In the genomic region with DNA sequence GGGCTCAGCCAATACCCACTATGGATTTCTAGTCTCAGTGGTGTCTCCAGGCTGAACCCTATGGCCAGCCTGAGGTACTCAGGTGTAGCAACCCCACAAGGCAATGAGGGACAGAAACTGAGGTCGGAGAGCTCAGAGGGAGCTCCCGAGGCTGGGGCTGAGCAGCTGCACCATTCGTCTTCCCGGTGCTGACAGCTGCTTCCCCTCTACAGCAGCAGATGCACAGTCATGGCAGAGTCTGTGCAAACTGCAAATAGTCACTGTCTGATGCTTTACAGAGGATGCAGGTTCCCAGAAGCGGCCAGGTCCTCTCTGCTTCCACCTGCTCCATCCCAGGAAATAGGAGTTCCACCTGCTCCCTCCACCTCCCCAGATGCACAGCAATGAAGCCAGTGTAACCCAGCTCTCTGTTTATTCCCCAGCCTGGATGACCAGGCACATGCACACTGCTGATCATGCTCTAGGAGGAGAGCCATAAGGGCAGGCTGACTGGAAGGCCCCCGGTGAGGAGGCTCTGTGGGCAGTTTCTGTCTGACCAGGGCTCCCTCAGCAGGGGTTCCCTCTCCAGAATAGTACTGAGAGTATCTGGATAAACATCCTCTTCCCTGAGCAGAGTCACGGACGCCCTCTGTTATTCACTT, we compare ENCODE assay signal across 15 mouse cellular contexts. TPM values are rescaled to one million over a fixed set of nuclear protein-coding genes. Genes with fewer than 3 reads are reported as not detected.
A peak's percentile ranks its signal among the peaks of the same experiment; 100 is the strongest.
DNase-seq lines count a peak whose midpoint lies in the region; ATAC-seq and TF ChIP-seq lines count a peak whose summit lies in the region.
"Had no signal": no experiment of that assay in that cellular context is flagged by ENCODE, and none has a peak within 500 bp of the region (broad histone marks: within the 10 kb centered on the region; RNA-seq: fewer than 3 reads in every experiment).

No protein-coding gene starts in this region.

- no peak overlapping the region for H3K4me2 ChIP-seq in midbrain, embryonic 12.5 days (replicated peaks)
- no peak overlapping the region for H3K4me2 ChIP-seq in midbrain, embryonic 14.5 days (ENCODE audit: low read length)
- H3K4me2 ChIP-seq in hindbrain, embryonic 14.5 days (replicated peaks), result no peak overlapping the region
- H3K4me2 ChIP-seq in neural tube, embryonic 14.5 days (ENCODE audit: low read depth, low read length), result no peak overlapping the region
- H3K4me2 ChIP-seq: heart, embryonic 13.5 days; limb, embryonic 15.5 days had no signal

- H3K9me3 ChIP-seq in midbrain, embryonic 12.5 days, result no peaks in the 10 kb centered on the region
- H3K9me3 ChIP-seq in midbrain, embryonic 14.5 days (ENCODE audit: control insufficient read depth, low read length), result no peaks in the 10 kb centered on the region
- no peaks in the 10 kb centered on the region for H3K9me3 ChIP-seq in hindbrain, embryonic 14.5 days (ENCODE audit: control insufficient read depth, low read length)
- no peaks in the 10 kb centered on the region for H3K9me3 ChIP-seq in neural tube, embryonic 14.5 days (ENCODE audit: control insufficient read depth, low read length)
- H3K9me3 ChIP-seq: heart, embryonic 13.5 days; limb, embryonic 15.5 days had no signal

- TF ChIP-seq POLR2A in heart, adult 2 months (IDR thresholded peaks at IDR 0.05; ENCODE audit: insufficient read depth, low read depth, low read length), result no peak

- H3K27ac ChIP-seq in midbrain, embryonic 12.5 days (replicated peaks), result no peak overlapping the region
- H3K27ac ChIP-seq in midbrain, embryonic 14.5 days (replicated peaks; ENCODE audit: low read depth, low read length), result no peak overlapping the region
- no peak overlapping the region for H3K27ac ChIP-seq in hindbrain, embryonic 14.5 days
- H3K27ac ChIP-seq in neural tube, embryonic 14.5 days (ENCODE audit: low read depth, low read length), result no peak overlapping the region
- no peak overlapping the region for H3K27ac ChIP-seq in heart, adult 2 months
- H3K27ac ChIP-seq: heart, embryonic 13.5 days; limb, embryonic 15.5 days had no signal

- ATAC-seq in midbrain, embryonic 12.5 days (ENCODE audit: low FRiP score, low read depth), result 0 out of 2 replicates have a peak, but pooled peaks have one; percentile 19
- ATAC-seq in midbrain, embryonic 14.5 days (ENCODE audit: low FRiP score, low TSS enrichment), result no peak
- ATAC-seq in hindbrain, embryonic 14.5 days (ENCODE audit: low FRiP score), result peak; percentile 21; the same call in 1 of the 2 replicates
- peak; percentile 57; the same call in 1 of the 2 replicates for ATAC-seq in neural tube, embryonic 14.5 days (ENCODE audit: low read depth)
- ATAC-seq: intestine, embryonic 16.5 days; Patski had no signal

- H3K27me3 ChIP-seq in midbrain, embryonic 12.5 days, result no peaks in the 10 kb centered on the region
- no peaks in the 10 kb centered on the region for H3K27me3 ChIP-seq in midbrain, embryonic 14.5 days (ENCODE audit: control insufficient read depth, insufficient read depth, low read length)
- H3K27me3 ChIP-seq in hindbrain, embryonic 14.5 days (ENCODE audit: control insufficient read depth, insufficient read depth, low read length), result no peaks in the 10 kb centered on the region
- no peaks in the 10 kb centered on the region for H3K27me3 ChIP-seq in neural tube, embryonic 14.5 days (ENCODE audit: control insufficient read depth, insufficient read depth, low read length)
- H3K27me3 ChIP-seq in heart, adult 2 months (ENCODE audit: control insufficient read depth, insufficient read depth, low read length), result no peaks in the 10 kb centered on the region
- H3K27me3 ChIP-seq: limb, embryonic 15.5 days; Patski had no signal

- no peaks in the 10 kb centered on the region for H3K36me3 ChIP-seq in midbrain, embryonic 12.5 days
- H3K36me3 ChIP-seq in midbrain, embryonic 14.5 days (ENCODE audit: control insufficient read depth, insufficient read depth, low read length), result no peaks in the 10 kb centered on the region
- H3K36me3 ChIP-seq in hindbrain, embryonic 14.5 days (replicated peaks; ENCODE audit: control insufficient read depth, insufficient read depth), result no peaks in the 10 kb centered on the region
- H3K36me3 ChIP-seq in neural tube, embryonic 14.5 days (ENCODE audit: control insufficient read depth, insufficient read depth, low read length), result no peaks in the 10 kb centered on the region
- H3K36me3 ChIP-seq in heart, adult 2 months (ENCODE audit: control insufficient read depth, insufficient read depth, low read length), result no peaks in the 10 kb centered on the region
- H3K36me3 ChIP-seq: heart, embryonic 13.5 days; limb, embryonic 15.5 days had no signal

- H3K79me2 ChIP-seq in heart, adult 2 months (replicated peaks; ENCODE audit: control insufficient read depth, insufficient read depth, low read length), result no peaks in the 10 kb centered on the region

- no peak overlapping the region for H3K4me3 ChIP-seq in midbrain, embryonic 12.5 days
- H3K4me3 ChIP-seq in midbrain, embryonic 14.5 days (replicated peaks; ENCODE audit: low read depth, low read length), result no peak overlapping the region
- no peak overlapping the region for H3K4me3 ChIP-seq in hindbrain, embryonic 14.5 days (replicated peaks; ENCODE audit: low read length)
- no peak overlapping the region for H3K4me3 ChIP-seq in neural tube, embryonic 14.5 days (ENCODE audit: low read depth, low read length)
- H3K4me3 ChIP-seq in heart, adult 2 months, result no peak overlapping the region
- H3K4me3 ChIP-seq: heart, embryonic 13.5 days; limb, embryonic 15.5 days had no signal

- TF ChIP-seq CTCF in heart, adult 2 months (IDR thresholded peaks at IDR 0.05), result no peak

- no peak for TF ChIP-seq EP300 in heart, adult 2 months (IDR thresholded peaks at IDR 0.05; ENCODE audit: insufficient read depth, low read depth, low read length)

- intact Hi-C loops in heart, adult 2 months (cut with DNase I), result no loop called here

- DNase-seq in embryo, embryonic 11 days, result peak; percentile 41
- DNase-seq in embryo, embryonic 10.5 days (ENCODE audit: low spot score), result no peak
- no peak for DNase-seq in midbrain, embryonic 14.5 days
- DNase-seq in hindbrain, embryonic 14.5 days (ENCODE audit: low spot score), result no peak
- no peak for DNase-seq in urinary bladder, adult 2 months (ENCODE audit: low spot score)
- DNase-seq in heart, adult 2 months, result no peak
- DNase-seq: adrenal gland, postnatal 10 days; gastrocnemius, postnatal 10 days; lung, postnatal 10 days had no signal

- 55% methylated on average over 8 of the region's 8 CpGs for WGBS in midbrain, embryonic 12.5 days
- 53% methylated on average over 8 of the region's 8 CpGs for WGBS in midbrain, embryonic 14.5 days
- 35% methylated on average over 8 of the region's 8 CpGs for WGBS in hindbrain, embryonic 14.5 days
- WGBS in neural tube, embryonic 14.5 days, result 34% methylated on average over 8 of the region's 8 CpGs
- 39% methylated on average over 8 of the region's 8 CpGs for WGBS in heart, adult 2 months

- peaks cover 10% of the 10 kb centered on the region; the same call in 1 of the 2 replicates for H3K4me1 ChIP-seq in midbrain, embryonic 12.5 days
- no peaks in the 10 kb centered on the region for H3K4me1 ChIP-seq in midbrain, embryonic 14.5 days (ENCODE audit: control insufficient read depth, insufficient read depth, low read length)
- H3K4me1 ChIP-seq in hindbrain, embryonic 14.5 days (replicated peaks; ENCODE audit: control insufficient read depth, insufficient read depth, low read length), result no peaks in the 10 kb centered on the region
- 0 out of 2 replicates have a peak, but pooled peaks cover 6% of the 10 kb centered on the region for H3K4me1 ChIP-seq in neural tube, embryonic 14.5 days (ENCODE audit: control insufficient read depth, insufficient read depth, low read length)
- H3K4me1 ChIP-seq in heart, adult 2 months (ENCODE audit: control insufficient read depth, insufficient read depth, low read length), result no peaks in the 10 kb centered on the region

- H3K9ac ChIP-seq in midbrain, embryonic 12.5 days (replicated peaks), result no peak overlapping the region
- H3K9ac ChIP-seq in midbrain, embryonic 14.5 days (replicated peaks; ENCODE audit: low read length), result no peak overlapping the region
- H3K9ac ChIP-seq in hindbrain, embryonic 14.5 days, result no peak overlapping the region
- H3K9ac ChIP-seq in neural tube, embryonic 14.5 days (replicated peaks; ENCODE audit: low read depth, low read length), result no peak overlapping the region; the same call in 1 of the 2 replicates
- H3K9ac ChIP-seq in heart, adult 2 months (ENCODE audit: low read depth, low read length), result no peak overlapping the region
- H3K9ac ChIP-seq: heart, embryonic 13.5 days; limb, embryonic 15.5 days had no signal

RNA-seq across cellular contexts. Expression of gene Ropn1l, which starts 27.4 kb away (rescaled TPM):
- 1.9 and 2.0 TPM in 2 replicates for polyA plus RNA-seq in midbrain, embryonic 12.5 days (2016; fragmentation: Nextera tagmentation; extraction: Ambion mirVana)
- 1.4 and 1.8 TPM in 2 replicates for polyA plus RNA-seq in midbrain, embryonic 14.5 days (2014; fragmentation: Nextera tagmentation; extraction: Ambion mirVana)
- 2.4 and 2.8 TPM in 2 replicates for polyA plus RNA-seq in hindbrain, embryonic 14.5 days (2014; fragmentation: Nextera tagmentation; extraction: Ambion mirVana)
- 1.9 TPM in 2 replicates for polyA plus RNA-seq in neural tube, embryonic 14.5 days (2014; fragmentation: Nextera tagmentation; extraction: Ambion mirVana)
- 1.6 and 2.4 TPM in 2 replicates for polyA plus RNA-seq in urinary bladder, adult 2 months (2012; rRNA removed)
- not detected for total RNA-seq in heart, adult 2 months (2021)
- 0.67 and 0.86 TPM in 2 replicates for polyA plus RNA-seq in heart, adult 2 months (2012; rRNA removed)

RNA-seq across cellular contexts. Expression of gene Ankrd33b, which starts 58.7 kb away (rescaled TPM):
- 0.71 and 0.75 TPM in 2 replicates for polyA plus RNA-seq in midbrain, embryonic 12.5 days (2016; fragmentation: Nextera tagmentation; extraction: Ambion mirVana)
- polyA plus RNA-seq in midbrain, embryonic 14.5 days (2014; fragmentation: Nextera tagmentation; extraction: Ambion mirVana), result 0.18 and 0.64 TPM in 2 replicates
- polyA plus RNA-seq in hindbrain, embryonic 14.5 days (2014; fragmentation: Nextera tagmentation; extraction: Ambion mirVana), result 0.65 and 1.3 TPM in 2 replicates
- 0.75 and 1.3 TPM in 2 replicates for polyA plus RNA-seq in neural tube, embryonic 14.5 days (2014; fragmentation: Nextera tagmentation; extraction: Ambion mirVana)
- 0.85 and 1.1 TPM in 2 replicates for polyA plus RNA-seq in urinary bladder, adult 2 months (2012; rRNA removed)
- 10 to 100 TPM; 28.6 to 32.8 TPM for total RNA-seq in heart, adult 2 months (2021)
- polyA plus RNA-seq in heart, adult 2 months (2012; rRNA removed), result 7.8 and 16.5 TPM in 2 replicates
